Mouse (Mus musculus) bone marrow macrophage, adult 2 months (primary cell): Measurements from ENCODE around the gene Spocd1.

Experiments
- CTCF ChIP-seq: IDR thresholded peaks from 2 replicates; pipeline ENCODE4 v1.5.1; 2012; ENCODE audit warnings: low read depth, mild to moderate bottlenecking, low read length, moderate library complexity
- POLR2A ChIP-seq: IDR thresholded peaks from 2 replicates; pipeline ENCODE4 v1.6.1; 2012; ENCODE audit warnings: mild to moderate bottlenecking, low read depth, low read length, borderline replicate concordance

GRCm38 (mm10) chr4:129906016-129906415 is 23.0 kb upstream of the Spocd1 start:
- no peak for TF ChIP-seq POLR2A
- TF ChIP-seq CTCF, result no peak
